Mouse (Mus musculus) cortical plate, adult 2 months (tissue): ENCODE data around the gene Fam20a. TPM values are rescaled to one million over a fixed set of nuclear protein-coding genes. Genes with fewer than 3 reads are reported as not detected.

Source experiments
- H3K27ac ChIP-seq: fragments of 200-500 bp; 2 replicates; pipeline ENCODE4 v1.5.1; 2012; ENCODE audit warnings: low read length, control low read depth, inconsistent platforms; ENCODE audit not compliant: insufficient read depth
- H3K4me1 ChIP-seq: fragments of 200-500 bp; 2 replicates; pipeline ENCODE4 v1.6.1; 2011; ENCODE audit warnings: low read length; ENCODE audit not compliant: control insufficient read depth, insufficient read depth
- H3K4me3 ChIP-seq: fragments of 200-500 bp; 2 replicates; pipeline ENCODE4 v1.5.1; 2011; ENCODE audit warnings: mild to moderate bottlenecking, low read length, control low read depth; ENCODE audit not compliant: insufficient read depth
- CTCF ChIP-seq: fragments of 200-500 bp; IDR thresholded peaks from 2 replicates; pipeline ENCODE4 v1.5.1; 2011; ENCODE audit warnings: mild to moderate bottlenecking, control low read depth, low read length; ENCODE audit not compliant: insufficient read depth; ENCODE audit errors: extremely low read depth
- POLR2A ChIP-seq: fragments of 200-500 bp; IDR thresholded peaks from 2 replicates; pipeline ENCODE4 v1.6.1; 2011; ENCODE audit warnings: mild to moderate bottlenecking, low read length, control low read depth; ENCODE audit not compliant: insufficient read depth; ENCODE audit errors: extremely low read depth
- polyA plus RNA-seq: library from polyadenylated mRNA; depleted of rRNA; stranded (reverse); fragments of >200 nt; gene quantifications from 2 replicates; pipeline ENCODE4 v1.2.3, GENCODE M21; 2012; rRNA removed

The Fam20a gene
- 22.5 and 24.6 TPM in 2 replicates for polyA plus RNA-seq

DNA sequence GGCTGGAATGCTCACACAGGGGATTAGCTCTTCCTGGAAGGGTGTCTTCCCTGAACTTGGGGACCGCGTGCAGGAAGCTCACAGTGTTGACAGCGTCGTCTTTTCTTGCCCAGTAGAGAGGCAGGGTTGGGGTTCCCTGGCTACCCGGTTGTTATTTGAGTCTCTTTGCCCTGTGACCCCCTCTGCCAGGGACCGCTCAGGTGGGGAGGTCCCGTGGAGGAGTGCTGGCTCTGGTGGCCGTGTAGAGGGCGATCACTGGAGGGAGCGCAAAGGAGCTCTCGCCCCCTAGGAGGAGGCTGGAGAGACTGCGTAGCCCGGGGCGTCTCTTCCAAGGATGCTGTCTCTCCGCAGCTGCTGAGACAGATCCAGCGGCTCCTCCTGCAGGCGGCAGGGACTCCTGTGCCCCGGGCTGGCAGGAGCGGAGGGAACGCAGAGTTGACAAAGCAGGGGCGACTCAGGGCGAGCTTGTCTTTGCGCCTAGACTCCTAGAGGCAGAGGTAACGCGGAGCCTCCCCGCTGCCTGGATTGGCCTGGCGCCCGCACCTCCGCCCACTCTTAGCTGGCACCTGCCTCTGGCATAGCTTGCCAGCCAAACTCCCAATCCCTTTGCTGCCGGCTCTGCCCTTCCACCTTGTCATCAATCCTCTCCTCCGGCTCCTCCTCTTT lies at the start of gene Fam20a:
Gene Fam20a, minus strand, starts transcription at position 499 of the 666 bp plus-strand sequence.
- H3K27ac ChIP-seq: peak within 1 kb of the TSS; percentile 36
- no peak for TF ChIP-seq CTCF
- peak; percentile 21; the same call in 1 of the 2 replicates for TF ChIP-seq POLR2A
- H3K4me1 ChIP-seq: peaks cover 10% of the 10 kb centered on the region
- H3K4me3 ChIP-seq: peak within 1 kb of the TSS; percentile 39

DNA sequence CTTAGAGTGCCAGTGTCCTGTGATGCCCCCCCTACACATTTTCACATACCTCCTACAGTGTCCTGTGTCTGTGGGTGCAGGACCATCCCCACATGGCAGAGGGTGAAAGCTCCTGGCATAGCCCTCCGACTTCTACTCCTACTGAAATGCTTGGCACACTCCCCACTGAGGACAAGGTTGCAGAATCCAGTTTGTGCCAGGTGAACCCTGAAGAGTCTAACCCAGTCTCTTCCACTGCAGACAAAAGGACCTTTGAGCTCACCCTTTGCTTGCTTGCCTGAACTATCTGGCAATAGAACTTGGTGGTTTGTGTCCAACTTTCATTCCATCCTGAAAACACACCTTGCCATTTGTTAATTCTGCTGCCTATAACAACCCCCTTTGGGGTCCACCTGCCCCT lies 49.3 kb upstream of the Fam20a start:
- H3K4me3 ChIP-seq: no peak overlapping the region
- H3K4me1 ChIP-seq: no peaks in the 10 kb centered on the region
- no peak overlapping the region for H3K27ac ChIP-seq
- TF ChIP-seq POLR2A (no peak), CTCF (no peak)

DNA sequence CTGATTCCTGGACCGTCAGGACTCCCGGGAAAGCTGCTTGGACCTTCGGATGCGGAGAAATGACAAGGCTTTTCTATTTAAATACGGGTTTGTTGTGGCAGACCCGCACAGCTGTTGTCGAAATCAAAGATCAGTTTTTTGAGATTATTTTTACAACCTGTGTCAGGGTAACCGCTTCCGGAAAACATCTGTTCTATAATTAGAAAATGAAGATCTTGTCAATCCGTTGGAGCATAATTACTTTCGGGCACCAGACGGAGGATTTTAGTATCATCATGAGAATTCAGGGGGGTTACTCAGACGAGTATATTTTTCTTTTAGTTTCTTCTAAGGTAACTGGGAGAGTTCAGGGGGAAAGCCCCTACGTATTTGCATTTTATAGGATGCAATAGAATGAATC lies 48.1 kb upstream of the Fam20a start:
- Histone ChIP-seq H3K27ac (no peak overlapping the region), H3K4me3 (no peak overlapping the region), H3K4me1 (no peaks in the 10 kb centered on the region)
- TF ChIP-seq CTCF (no peak), POLR2A (no peak)

DNA sequence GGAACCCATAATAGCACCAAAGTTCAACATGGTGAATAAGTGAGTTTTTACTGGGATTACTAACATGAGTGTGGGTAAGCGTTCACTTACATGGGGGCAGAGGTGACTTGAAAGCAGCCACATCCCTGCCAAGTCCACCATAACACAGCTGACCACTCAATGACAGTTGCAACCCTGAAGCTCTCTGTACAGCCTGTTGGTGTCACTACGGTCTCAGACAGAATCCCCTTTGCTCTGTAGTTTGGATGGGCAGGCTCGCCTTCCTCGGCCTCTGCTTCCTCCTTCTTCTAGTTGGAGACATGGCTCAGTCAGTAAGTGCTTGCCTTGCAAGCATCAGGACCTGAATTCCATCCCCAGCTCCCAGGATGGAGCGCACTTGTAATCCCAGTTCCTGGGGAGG lies 47.0 kb upstream of the Fam20a start:
- H3K27ac ChIP-seq: no peak overlapping the region
- H3K4me3 ChIP-seq: no peak overlapping the region
- no peaks in the 10 kb centered on the region for H3K4me1 ChIP-seq
- TF ChIP-seq POLR2A (no peak), CTCF (0 out of 2 replicates have a peak, but pooled peaks have one; percentile 30)

DNA sequence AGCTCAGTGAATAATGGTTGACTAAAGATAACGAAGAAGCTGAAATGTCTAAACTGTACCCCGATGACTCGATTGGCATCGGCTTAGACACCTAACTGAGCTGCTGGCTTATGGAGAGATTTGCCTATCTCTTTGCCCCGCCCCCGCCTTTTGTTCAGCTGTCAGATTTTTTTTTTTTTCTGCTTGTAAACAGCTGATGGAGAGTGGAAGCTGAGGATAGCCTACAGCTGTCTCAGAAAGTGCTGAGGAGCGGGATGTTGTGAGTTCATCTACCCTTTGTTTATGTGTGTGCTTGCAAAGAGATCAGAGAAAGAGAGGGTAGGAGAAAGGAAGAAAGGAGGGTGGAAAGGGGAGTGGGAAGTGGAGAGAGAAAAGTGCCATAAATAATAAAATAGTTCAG lies 38.0 kb upstream of the Fam20a start:
- TF ChIP-seq CTCF (no peak), POLR2A (no peak)
- Histone ChIP-seq H3K4me1 (no peaks in the 10 kb centered on the region), H3K4me3 (no peak overlapping the region)

DNA sequence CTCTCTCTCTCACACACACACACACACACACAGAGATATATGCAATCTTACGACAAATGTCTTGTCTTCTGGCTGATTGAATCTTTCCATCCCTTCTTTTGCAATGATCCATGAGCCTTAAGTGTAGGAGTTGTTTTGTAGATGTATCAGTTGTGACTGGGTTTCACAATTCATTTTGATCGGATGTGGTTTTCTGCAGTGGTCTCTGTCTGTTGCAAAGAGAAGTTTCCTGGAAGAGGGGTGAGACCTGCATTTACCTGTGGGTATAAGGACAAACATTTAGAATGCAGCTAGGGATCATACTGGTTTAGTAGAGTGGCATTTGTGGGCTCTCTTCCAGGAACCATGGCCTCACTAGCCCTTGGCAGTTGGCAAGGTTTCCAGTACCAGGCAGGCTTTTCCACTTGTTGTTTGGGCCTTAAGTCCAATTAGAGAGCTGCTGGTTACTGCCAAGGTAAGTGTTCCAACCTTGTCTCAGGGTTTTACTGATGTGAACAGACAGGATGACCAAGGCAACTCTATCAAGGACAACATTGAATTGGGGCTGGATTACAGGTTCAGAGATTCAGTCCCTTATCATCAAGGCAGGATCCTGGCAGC lies 36.6 kb upstream of the Fam20a start:
- Histone ChIP-seq H3K27ac (no peak overlapping the region), H3K4me3 (no peak overlapping the region), H3K4me1 (no peaks in the 10 kb centered on the region)
- TF ChIP-seq CTCF (no peak), POLR2A (no peak)

More for the DNA sequence above, 38.0 kb upstream of the Fam20a start:
- H3K27ac ChIP-seq: no peak overlapping the region

DNA sequence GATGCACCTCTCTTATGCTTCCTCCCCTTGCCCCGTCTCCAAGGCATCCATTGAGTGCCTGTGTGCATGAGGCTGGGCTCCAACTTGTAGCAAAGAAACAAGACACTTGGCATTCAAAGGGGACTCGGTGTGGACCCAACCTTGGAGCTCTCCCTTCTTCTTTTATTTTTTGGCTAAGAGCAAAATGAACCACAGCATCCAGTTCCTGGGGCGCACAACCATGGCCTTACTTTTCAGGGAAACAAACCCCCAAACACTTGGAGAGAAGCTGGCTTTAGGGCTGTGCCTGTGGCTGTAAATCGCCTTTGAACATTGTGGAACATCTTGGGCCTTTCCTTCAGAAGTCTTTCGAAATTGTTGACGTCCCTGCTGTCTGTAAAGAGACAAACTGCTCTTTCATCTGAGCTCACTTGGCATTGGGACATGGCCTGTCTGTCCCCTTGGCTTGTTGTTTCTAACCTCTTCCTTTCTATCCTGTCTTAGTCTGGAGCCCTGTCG lies 32.1 kb upstream of the Fam20a start:
- Histone ChIP-seq H3K4me3 (no peak overlapping the region), H3K27ac (peak overlapping the region; percentile 71; the same call in 1 of the 2 replicates), H3K4me1 (no peaks in the 10 kb centered on the region)
- TF ChIP-seq POLR2A (no peak), CTCF (no peak)

DNA sequence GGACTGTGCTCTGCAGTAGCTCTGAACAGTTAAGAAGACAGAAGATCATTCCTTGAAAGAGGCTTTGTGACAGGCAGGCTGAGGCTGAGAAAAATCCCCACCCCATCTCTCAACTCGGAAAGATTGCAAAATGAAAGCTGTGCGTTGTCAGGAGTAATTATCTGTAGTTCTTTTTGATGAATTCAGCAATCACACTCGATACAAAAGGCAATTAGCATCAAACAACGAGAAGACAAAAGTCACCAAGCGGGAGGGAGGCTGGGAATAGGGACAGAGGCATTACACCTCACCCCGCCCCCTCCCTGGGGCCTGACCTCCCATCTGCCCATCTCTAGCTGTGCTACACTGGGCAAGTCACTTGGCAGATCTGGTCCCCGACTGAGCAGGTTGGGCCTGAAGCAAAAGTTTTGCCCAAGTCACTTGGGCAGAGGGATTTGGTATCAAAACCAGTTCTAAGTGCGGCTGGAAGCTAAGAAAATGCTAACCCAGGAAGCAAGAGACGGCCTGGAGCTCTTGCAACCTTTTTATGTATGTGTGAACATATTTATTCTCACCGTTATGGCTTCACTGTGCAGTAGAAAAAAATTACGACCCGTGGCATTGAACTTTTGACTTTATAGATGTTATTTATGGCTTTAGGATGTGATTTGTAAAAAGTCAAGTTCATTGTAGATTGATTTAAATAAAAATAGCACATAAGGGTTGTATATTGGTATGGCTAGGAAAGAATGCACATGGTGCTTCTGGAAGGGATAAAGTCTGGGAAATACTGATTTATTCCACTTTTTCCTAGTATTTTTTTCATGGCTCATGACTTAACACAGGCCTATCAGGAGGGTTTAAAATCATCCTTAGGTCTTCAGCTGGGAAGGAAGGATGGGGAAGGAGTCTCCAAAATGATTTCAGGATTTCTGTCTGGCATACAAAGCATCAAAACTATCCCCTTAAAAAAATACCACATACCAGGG lies 29.8 kb upstream of the Fam20a start:
- TF ChIP-seq POLR2A (no peak), CTCF (no peak)
- no peak overlapping the region for H3K27ac ChIP-seq
- no peaks in the 10 kb centered on the region for H3K4me1 ChIP-seq
- no peak overlapping the region for H3K4me3 ChIP-seq

DNA sequence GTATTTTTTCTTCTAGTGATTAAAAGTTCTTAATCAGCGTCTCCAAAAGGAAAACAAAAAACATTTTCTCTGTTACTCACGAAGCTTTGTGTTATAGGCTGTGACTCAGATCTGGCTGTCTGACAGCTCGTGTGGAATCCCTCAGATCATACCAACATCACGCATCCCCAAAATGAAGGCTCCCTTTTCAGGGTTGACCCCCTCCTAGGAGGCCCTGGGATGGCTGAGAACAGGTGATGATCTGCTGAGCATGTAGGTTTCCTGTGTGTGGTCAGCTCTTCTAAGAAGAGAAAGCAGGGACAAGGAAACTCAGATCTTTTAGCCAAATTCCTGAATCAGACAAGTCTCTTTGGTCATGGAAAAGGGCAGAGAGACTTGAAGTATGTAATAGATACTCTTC lies 23.1 kb upstream of the Fam20a start:
- TF ChIP-seq CTCF (no peak), POLR2A (no peak)

More for the DNA sequence above, 23.1 kb upstream of the Fam20a start:
- Histone ChIP-seq H3K27ac (no peak overlapping the region), H3K4me3 (no peak overlapping the region), H3K4me1 (no peaks in the 10 kb centered on the region)
